Mouse (Mus musculus): ENCODE measurements around the gene Nkx1-2. TPM values are rescaled to one million over a fixed set of nuclear protein-coding genes. Genes with fewer than 3 reads are reported as not detected.

Nkx1-2 gene
- total RNA-seq, 2 experiments from 2014 or later = not detected

DNA sequence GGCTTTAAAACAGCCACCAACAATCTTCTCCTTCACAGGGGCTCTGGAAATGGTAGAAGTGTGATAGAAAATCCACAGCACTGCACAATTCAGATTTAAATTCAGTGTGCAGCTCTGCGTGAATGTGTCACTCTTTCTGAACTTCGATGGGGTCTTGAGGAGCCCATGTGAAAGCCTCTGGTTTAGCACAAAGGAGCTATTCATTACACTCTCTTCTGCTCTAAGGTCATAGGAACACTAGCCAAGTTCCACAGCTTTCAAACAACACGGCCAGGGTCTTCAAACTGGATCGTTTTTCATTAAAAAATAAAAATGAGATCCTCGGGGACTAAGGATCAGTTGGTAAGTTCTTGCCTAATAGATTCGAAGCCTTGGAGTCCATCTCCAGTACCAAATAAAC, 26.2 kb downstream of the Nkx1-2 start:
- Histone ChIP-seq H3K27ac (peak overlapping the region; percentile 83), H3K4me3 (no peak overlapping the region)
- TF ChIP-seq CTCF (conservative IDR thresholded peaks at IDR 0.05) = no peak
- no peak for DNase-seq (ENCODE audit: low spot score in 2 of 2)

DNA sequence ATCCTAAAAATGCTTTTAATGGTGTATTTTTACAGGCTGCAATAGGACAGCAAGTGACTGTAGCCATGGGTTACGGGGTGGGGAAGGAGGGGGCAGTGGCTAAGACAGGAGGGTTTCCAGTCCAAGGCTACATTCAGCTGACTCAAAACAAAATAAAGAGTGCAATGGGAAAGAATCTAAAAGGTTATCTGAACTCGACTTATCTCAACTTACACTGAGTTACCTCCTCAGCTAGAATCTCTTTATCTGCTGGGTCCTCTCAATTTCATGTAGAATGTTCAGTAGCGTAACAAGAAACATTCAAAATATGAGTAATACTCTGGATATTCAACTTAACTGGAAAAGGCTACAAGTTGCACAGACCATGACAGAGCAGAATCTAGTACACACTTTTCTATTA, 26.7 kb downstream of the Nkx1-2 start:
- no peak for TF ChIP-seq CTCF (conservative IDR thresholded peaks at IDR 0.05)
- no peak for DNase-seq (ENCODE audit: low spot score in 2 of 2)
- Histone ChIP-seq H3K27ac (peak overlapping the region; percentile 83), H3K4me3 (no peak overlapping the region)

DNA sequence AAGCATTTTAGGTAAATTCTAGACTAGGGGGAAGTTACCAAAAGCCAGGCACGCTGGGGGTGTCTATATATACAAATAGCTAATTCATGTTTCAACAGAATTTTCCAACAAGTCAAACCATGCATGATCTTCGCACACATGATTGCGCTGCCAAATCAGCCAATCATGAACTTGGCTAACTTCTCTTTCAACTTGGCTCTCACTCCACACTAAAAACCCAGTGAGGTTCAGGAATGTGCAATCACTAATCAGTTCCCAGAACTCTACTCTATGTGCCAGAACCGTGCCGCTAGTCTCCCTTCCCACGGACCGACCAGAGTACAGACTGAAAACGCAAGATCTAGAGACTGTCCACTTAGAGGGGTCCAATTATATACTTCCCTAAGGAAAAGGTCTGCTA, 28.0 kb downstream of the Nkx1-2 start:
- TF ChIP-seq CTCF (conservative IDR thresholded peaks at IDR 0.05) = no peak
- H3K27ac ChIP-seq = peak overlapping the region; percentile 83; the same call in 1 of the 2 replicates
- no peak for DNase-seq (ENCODE audit: low spot score in 2 of 2)
- H3K4me3 ChIP-seq = peak overlapping the region; percentile 15; the same call in 1 of the 2 replicates

DNA sequence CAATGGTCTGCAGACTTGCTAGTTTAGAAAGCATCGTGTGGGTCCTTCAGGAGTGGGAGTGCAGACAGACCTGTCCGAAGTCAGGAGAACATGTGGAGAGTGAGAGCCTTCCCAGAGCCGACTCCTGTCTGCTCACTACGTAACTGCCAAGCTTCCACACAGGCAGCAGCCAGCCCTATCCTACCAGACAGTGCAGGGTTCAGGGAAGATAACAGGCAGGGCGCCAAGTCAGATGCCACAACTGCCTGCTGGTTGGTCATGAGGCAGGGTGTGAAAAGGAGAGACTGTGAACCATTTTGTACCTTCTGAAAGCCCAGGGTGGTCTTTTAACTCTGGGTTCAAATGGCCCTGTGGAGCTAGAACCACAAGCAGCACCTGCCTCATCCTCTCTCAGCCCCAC, 29.4 kb downstream of the Nkx1-2 start:
- Histone ChIP-seq H3K27ac (peak overlapping the region; percentile 56; the same call in 1 of the 2 replicates), H3K4me3 (no peak overlapping the region)
- DNase-seq (ENCODE audit: low spot score in 2 of 2) = no peak
- no peak for TF ChIP-seq CTCF (conservative IDR thresholded peaks at IDR 0.05)

DNA sequence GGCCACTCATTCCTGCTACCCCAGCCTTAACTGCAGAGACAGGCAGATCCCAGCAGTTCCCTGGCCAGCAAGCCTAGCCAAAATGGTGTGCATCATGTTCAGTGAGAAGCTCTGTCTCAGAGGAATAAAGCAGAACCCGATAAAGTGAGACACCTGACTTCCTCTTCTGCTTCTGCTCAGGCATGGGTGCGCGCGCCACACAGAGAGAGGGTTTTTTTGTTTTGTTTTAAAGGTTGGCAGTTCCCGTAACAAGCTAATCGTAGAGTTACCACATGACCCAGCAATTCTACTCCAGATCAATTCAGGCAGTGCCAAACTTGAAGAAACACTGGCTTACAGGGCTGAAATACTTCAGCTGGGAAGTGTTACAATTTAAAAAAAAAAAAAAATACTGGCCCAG, 30.6 kb downstream of the Nkx1-2 start:
- no peak overlapping the region for H3K4me3 ChIP-seq
- peak in 1 of 2 experiments; percentile 37 for DNase-seq (ENCODE audit: low spot score in 2 of 2)
- peak overlapping the region; percentile 64; the same call in 1 of the 2 replicates for H3K27ac ChIP-seq
- no peak for TF ChIP-seq CTCF (conservative IDR thresholded peaks at IDR 0.05)

DNA sequence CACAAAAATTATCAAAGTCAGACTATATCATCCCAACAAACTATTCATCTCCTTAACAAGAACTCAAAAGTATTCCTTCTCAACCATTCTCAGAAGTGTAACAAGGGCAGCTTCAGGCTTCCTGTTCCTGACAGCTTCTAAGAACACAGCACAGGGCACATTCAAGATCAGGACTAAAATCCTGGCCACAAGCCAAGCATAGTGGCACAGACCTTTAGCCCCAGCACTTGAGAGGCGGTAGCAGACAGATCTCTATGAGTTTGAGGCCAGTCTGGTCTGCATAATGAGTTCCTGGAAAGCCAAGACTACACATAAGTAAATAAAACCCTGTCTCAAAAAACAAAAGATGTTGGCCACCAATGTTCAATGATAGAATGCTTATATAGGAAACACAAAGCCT, 33.6 kb downstream of the Nkx1-2 start:
- no peak for DNase-seq (ENCODE audit: low spot score in 2 of 2)
- no peak overlapping the region for H3K4me3 ChIP-seq
- H3K27ac ChIP-seq = no peak overlapping the region
- no peak for TF ChIP-seq CTCF (conservative IDR thresholded peaks at IDR 0.05)

DNA sequence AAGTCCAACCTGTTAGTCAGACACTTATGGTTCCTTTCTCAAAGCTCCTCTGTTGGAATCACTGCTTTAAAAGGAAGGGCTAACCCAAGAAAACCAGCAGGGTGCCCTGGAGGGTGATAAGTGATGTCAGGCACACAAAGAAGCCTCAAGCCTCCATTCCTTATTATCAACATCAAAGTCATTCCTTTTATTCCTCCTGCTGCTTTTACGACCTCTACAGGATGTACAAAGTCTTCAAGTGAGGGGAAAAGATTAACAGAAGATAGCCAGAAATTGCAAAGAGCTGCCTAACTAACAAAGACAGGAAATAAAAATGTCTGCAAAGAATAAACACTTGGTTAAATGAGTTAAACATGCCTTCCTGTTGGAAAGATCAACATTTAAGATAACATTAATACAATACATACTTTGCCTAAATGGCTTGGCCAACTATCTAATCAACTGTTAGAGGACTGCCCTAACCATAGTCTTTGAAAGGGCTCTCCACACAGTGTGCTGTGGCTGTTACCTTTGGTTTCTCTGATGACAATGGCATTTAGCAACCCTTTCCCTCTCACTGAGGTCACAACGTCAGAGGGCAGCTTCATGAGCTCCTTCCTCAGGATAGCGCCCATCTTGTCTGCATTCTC, 40.2 kb downstream of the Nkx1-2 start:
- Histone ChIP-seq H3K27ac (no peak overlapping the region), H3K4me3 (no peak overlapping the region)
- no peak for TF ChIP-seq CTCF (conservative IDR thresholded peaks at IDR 0.05)
- no peak for DNase-seq (ENCODE audit: low spot score in 2 of 2)

DNA sequence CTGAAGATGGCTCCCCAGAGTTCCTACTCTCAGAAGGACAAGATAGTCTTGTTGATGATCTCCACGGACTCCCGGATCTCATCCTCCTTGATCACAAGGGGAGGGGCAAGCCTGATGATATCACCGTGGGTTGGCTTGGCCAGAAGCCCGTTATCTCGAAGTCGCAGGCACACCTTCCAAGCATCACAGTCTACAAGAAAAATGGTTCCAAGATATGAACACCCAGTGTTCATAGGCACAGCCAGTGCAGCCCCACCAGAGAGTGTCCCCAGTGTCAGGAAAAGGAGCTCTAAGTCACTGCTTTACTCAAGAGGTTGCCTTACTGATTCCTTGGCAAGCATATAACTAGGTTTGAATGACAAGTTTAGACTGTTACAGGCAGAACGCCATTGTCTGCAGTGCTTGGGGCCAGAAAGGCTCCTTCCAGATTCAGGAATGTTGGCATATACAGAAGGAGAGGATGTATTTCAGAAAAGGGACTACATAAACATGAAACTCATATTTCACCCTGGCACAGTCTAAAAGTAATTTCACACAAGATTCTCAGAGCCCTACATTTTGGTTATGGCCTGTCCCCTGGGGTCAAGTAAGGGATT, 41.2 kb downstream of the Nkx1-2 start:
- no peak for TF ChIP-seq CTCF (conservative IDR thresholded peaks at IDR 0.05)
- no peak for DNase-seq (ENCODE audit: low spot score in 2 of 2)
- Histone ChIP-seq H3K27ac (no peak overlapping the region), H3K4me3 (no peak overlapping the region)

DNA sequence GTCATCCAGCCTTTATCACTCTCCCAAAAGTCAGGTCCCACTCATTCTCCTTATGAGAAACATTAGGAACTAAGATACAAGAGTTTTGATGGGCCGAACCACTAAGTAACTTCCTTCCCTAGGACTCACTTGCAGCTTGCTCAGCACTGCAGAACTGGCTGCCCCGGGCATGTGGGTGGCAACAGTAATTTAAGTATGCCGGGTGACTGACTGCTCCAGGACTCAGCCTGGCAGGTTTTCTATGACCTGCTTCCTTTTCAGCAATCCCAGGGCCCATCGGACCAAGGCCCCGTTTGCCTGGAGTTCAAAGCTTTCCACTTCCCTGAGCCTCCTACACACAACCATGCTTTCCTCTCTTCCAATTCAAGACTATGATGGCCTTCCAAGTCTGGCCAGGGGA, 42.9 kb downstream of the Nkx1-2 start:
- TF ChIP-seq CTCF (conservative IDR thresholded peaks at IDR 0.05) = no peak
- H3K4me3 ChIP-seq = no peak overlapping the region
- no peak for DNase-seq (ENCODE audit: low spot score in 2 of 2)
- no peak overlapping the region for H3K27ac ChIP-seq

DNA sequence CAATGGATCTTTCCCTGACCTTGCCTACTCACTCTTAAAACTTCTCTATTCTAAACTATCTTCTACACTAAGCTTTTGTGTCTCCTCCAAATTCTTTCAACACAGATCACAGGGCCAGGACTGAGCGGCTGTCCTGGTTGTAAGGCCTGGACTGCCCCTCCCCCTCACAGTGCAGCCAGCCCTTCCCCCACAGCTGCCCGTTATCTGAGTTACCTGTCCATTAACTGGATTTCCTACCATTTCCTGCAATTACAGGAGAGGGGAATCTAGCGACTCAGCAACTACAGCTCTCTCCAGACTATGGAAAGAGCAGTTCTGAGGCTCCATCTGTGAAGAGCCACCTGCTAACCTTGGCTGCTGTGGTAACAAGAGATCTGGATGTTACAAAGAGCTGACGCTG, 43.5 kb downstream of the Nkx1-2 start:
- no peak for TF ChIP-seq CTCF (conservative IDR thresholded peaks at IDR 0.05)
- Histone ChIP-seq H3K27ac (no peak overlapping the region), H3K4me3 (no peak overlapping the region)
- no peak for DNase-seq (ENCODE audit: low spot score in 2 of 2)

DNA sequence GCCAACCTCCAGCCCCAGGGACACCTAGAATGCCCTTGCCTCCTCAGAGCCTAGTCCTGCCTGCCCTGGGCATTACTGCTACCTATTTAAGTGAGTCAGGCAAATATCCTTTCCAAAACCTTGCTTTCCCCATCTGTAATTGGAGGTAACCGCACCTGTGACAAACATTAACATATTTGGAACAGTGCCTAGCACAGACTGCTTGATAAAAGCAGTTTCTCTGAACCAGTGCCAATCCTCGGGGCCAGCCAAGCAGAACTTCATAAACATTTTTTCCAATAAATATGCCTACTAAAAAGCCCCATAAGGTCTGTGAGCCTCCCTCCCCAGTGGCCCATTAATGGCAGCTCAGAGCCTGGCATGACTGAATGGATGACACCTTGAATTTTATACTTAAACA, 45.3 kb downstream of the Nkx1-2 start:
- Histone ChIP-seq H3K4me3 (no peak overlapping the region), H3K27ac (no peak overlapping the region)
- DNase-seq (ENCODE audit: low spot score in 2 of 2) = no peak
- TF ChIP-seq CTCF (conservative IDR thresholded peaks at IDR 0.05) = no peak

DNA sequence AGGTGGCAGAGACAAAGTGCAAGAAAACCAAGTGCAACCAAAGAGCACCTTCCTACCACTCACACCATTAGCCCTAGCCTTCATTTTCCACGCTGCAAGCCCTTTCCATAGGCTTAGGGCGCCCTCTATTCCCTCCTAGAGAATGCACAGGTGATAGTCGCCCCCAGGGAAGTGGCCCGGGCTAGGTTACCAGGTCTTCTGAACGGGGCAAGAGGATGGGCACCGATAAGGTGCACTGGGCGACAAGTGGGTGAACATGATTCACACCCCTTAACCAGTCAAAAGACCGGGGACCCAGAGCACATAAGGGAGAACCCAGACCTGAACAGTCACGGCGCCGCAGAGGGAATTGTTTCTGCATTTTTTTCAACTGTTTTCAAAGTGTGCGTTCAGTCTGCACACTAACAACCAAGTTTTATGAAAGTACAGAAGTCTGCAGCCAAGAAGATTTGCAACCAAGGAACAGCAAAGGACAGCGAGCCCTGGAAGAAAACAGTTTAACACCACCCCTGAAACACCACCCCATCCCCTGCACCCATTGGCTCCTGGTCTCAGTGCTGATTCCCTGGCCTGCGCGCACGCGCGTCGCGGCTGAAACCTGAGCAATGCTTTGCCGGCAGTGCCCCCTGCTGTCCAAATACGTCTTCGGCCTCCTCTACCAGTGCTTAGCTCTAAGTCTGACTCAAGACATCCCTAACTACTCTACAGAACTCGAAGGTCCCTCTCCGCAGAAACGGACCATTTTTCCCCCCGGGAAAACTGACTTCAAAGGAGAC, 47.9 kb downstream of the Nkx1-2 start:
- Histone ChIP-seq H3K4me3 (peak overlapping the region; percentile 81), H3K27ac (peak overlapping the region; percentile 92)
- TF ChIP-seq CTCF (conservative IDR thresholded peaks at IDR 0.05) = peak; percentile 79
- peak; percentile 96 to 98 for DNase-seq (ENCODE audit: low spot score in 2 of 2)

DNA sequence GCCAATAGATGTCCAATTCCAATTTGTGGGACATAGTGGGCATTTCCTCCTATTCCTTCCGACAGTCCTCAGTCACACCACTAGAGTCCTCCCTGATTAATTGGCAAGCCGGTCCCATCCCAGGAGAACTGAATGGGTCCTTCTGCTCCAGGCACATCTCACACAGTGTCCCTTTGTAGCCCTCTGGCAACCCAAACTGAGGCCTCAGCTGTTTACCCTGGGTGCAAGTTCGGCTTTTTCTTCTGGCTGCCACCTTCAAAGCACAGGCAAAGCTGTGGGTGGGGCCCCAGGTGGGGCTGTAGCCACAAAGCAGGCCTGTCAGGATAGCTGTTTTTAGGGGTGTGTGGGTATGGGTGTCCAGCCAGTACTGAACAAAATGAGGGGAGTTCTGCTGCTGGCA, 52.3 kb downstream of the Nkx1-2 start:
- TF ChIP-seq CTCF (conservative IDR thresholded peaks at IDR 0.05) = no peak
- no peak for DNase-seq (ENCODE audit: low spot score in 2 of 2)
- H3K27ac ChIP-seq = no peak overlapping the region
- no peak overlapping the region for H3K4me3 ChIP-seq

Other genes with a start within 250 kb of the Nkx1-2 start
- 10 to 100 TPM; 91.2 to 95.6 TPM for gene Oat, start 23.2 kb downstream of the Nkx1-2 start, total RNA-seq (2021)
- gene Lhpp, start 11.0 kb upstream of the Nkx1-2 start, total RNA-seq (2021) = 10 to 100 TPM; 22.9 to 25.3 TPM
- 10 to 100 TPM; 42.3 to 54.8 TPM for gene Fam53b, start 214.2 kb upstream of the Nkx1-2 start, total RNA-seq (2021)